Mouse (Mus musculus) liver, adult 2 months (tissue): Measurements from ENCODE around the gene Nptx2.

Experiments
- CTCF ChIP-seq: fragments of 200-500 bp; IDR thresholded peaks from 2 replicates; pipeline ENCODE4 v1.5.1; 2011; ENCODE audit warnings: low read depth, low read length, control low read depth
- POLR2A ChIP-seq: fragments of 200-500 bp; IDR thresholded peaks from 2 replicates; pipeline ENCODE4 v1.6.1; 2011; ENCODE audit warnings: low read length, control low read depth; ENCODE audit not compliant: insufficient read depth; ENCODE audit errors: extremely low read depth

DNA sequence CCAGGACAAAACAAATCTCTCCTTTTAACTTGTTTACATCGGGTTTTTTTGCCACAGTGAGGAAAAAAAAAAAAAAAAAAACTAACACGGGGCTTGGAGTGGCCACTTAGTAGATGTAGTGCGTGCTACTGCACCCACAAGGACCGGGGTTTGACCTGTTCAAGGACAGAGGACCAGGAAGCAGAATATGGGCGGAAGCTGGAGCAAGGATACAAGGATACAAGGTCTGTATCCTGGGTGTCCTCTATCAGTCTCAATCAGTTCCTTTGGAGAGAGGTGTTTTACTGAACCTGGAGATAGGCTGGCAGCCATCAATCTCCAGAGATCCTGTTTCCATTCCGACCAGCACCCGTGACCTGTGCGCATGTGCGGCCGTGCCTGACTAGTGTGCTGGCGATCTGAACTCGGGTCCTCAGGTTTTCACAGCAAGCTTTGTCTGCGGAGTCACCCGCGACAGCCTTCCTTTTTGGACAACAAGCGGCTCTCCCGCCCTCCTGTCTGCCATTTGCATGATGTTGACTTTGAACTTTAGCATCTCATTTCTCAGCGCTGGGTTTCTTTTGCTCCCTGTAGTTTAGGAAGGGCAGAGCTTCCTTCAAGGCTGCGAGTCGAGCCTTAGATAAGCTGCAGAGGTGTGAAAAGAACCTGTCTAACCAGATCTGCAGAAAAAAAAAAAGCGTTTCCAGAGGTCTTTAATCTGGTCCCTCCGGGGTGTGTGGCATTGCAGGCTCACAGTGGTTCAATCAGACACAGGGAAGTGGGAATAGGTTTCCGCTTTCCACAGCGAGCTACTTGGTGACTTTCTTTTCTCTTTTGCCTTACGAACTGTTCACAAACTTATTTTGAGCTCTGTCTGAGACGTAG is 38.8 kb upstream of the Nptx2 start:
- no peak for TF ChIP-seq CTCF
- TF ChIP-seq POLR2A, result no peak
